Mouse (Mus musculus) brain, embryonic 14.5 days (tissue): ENCODE data around the gene Zfp316.

Experiments
- CTCF ChIP-seq: fragments of 200-500 bp; IDR thresholded peaks from 2 replicates; pipeline ENCODE4 v1.5.1; 2012; ENCODE audit warnings: inconsistent platforms, mild to moderate bottlenecking, moderate library complexity, borderline replicate concordance; ENCODE audit not compliant: insufficient read depth, insufficient read length; ENCODE audit errors: extremely low read depth
- POLR2A ChIP-seq: fragments of 200-500 bp; IDR thresholded peaks from 2 replicates; pipeline ENCODE4 v1.6.1; 2012; ENCODE audit warnings: mild to moderate bottlenecking, inconsistent platforms, borderline replicate concordance; ENCODE audit not compliant: poor library complexity, insufficient read depth, insufficient read length, severe bottlenecking; ENCODE audit errors: extremely low read depth

GRCm38 (mm10) chr5:143308825-143309224, 39.0 kb upstream of the Zfp316 start:
- TF ChIP-seq POLR2A (no peak), CTCF (no peak)
